Mouse (Mus musculus) lung, embryonic 16.5 days (tissue): ENCODE results near the gene Cyld. TPM values are rescaled to one million over a fixed set of nuclear protein-coding genes. Genes with fewer than 3 reads are reported as not detected.

Experiments
- ATAC-seq: fragments of 200-750 bp; cut with Nextera tagmentation; 2 replicates; pipeline ENCODE4 v1.8.0; 2017; ENCODE audit warnings: low read depth, mild to moderate bottlenecking, moderate library complexity
- H3K27ac ChIP-seq: fragments of 300-500 bp; sonication (generic); 2 replicates; pipeline ENCODE4 v1.5.1; 2014; ENCODE audit warnings: mild to moderate bottlenecking, control low read depth, low read length
- H3K27me3 ChIP-seq: fragments of 300-500 bp; sonication (generic); 2 replicates; pipeline ENCODE4 v1.6.1; 2014; ENCODE audit warnings: low read depth, low read length, mixed read lengths; ENCODE audit not compliant: control insufficient read depth, insufficient read depth
- H3K36me3 ChIP-seq: fragments of 300-500 bp; sonication (generic); 2 replicates; pipeline ENCODE4 v1.6.1; 2014; ENCODE audit warnings: low read length; ENCODE audit not compliant: control insufficient read depth, insufficient read depth
- H3K4me1 ChIP-seq: fragments of 300-500 bp; sonication (generic); replicated peaks from 2 replicates; pipeline ENCODE4 v1.6.1; 2014; ENCODE audit warnings: low read length, mixed read lengths; ENCODE audit not compliant: control insufficient read depth, insufficient read depth
- H3K4me2 ChIP-seq: fragments of 300-500 bp; sonication (generic); 2 replicates; pipeline ENCODE4 v1.6.1; 2014; ENCODE audit warnings: low read depth, low read length, control low read depth
- H3K4me3 ChIP-seq: fragments of 300-500 bp; sonication (generic); 2 replicates; pipeline ENCODE4 v1.5.1; 2014; ENCODE audit warnings: mild to moderate bottlenecking, low read length, control low read depth
- H3K9ac ChIP-seq: fragments of 300-500 bp; sonication (generic); 2 replicates; pipeline ENCODE4 v1.6.1; 2014; ENCODE audit warnings: low read length, control low read depth
- H3K9me3 ChIP-seq: fragments of 300-500 bp; sonication (generic); 2 replicates; pipeline ENCODE4 v1.6.1; 2016; ENCODE audit warnings: low read length; ENCODE audit not compliant: control insufficient read depth
- WGBS: fragments of 180-500 bp; shearing (Covaris S2); extraction: QIAGEN DNeasy Blood & Tissue Kit; methylation state at CpG from one replicate; pipeline ENCODE4 v1.1.7; 2014; 5-methylcytosine and 5-hydroxymethylcytosine counted together
- polyA plus RNA-seq: library from polyadenylated mRNA; unstranded; fragments of >200 nt; fragmentation: Nextera tagmentation; extraction: Ambion mirVana; gene quantifications from 2 replicates; pipeline ENCODE4 v1.2.1, GENCODE M21; 2015

The Cyld gene
- polyA plus RNA-seq, 1 experiment from 2014 or later = 16.0 TPM

DNA sequence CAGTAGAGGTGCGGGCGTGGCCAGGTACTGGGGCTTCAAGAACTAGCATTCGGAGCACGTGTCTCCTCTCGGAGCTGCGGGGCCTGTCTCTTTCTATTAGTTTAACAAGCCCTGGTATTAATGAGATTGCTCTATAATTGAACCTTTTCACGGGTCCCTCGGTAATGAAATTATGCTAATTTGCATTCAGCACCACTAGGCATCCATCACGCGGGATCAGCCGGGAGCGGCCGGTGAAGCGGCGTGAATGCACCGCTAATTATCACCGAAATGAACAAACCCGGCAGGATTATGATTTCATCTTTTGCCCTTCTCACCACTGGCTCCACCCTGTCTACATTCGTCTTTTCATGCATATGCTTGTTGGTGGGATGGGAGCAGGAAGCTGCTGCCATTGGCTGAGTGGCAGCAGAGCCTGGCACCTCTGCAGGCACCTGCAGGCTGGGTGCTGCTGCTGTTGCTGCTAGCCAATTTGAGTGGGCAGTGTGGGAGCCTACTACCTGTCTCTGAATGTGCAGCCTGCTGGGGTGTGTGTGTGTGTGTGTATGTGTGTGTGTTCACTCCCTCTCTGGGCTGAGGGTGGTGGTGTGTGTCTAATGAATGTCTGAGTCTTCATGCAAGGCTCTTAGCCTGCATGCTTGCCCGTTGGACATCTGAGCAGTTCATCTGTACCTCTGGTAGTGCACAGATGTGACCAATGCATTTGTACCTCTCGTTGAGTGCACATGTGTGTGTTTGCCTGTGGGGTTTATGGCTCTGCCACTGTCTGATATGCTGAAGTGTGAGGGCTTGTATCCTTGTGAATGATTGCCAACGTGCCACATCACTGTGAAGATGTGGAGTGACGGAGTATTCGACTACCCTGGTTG lies 97.2 kb downstream of the Cyld start:
- ATAC-seq = no peak
- Histone ChIP-seq H3K27ac (no peak overlapping the region), H3K4me3 (no peak overlapping the region), H3K9ac (no peak overlapping the region), H3K9me3 (no peaks in the 10 kb centered on the region), H3K4me1 (no peaks in the 10 kb centered on the region), H3K4me2 (no peak overlapping the region), H3K36me3 (no peaks in the 10 kb centered on the region), H3K27me3 (no peaks in the 10 kb centered on the region)
- 88% methylated on average over 24 of the region's 24 CpGs for WGBS

DNA sequence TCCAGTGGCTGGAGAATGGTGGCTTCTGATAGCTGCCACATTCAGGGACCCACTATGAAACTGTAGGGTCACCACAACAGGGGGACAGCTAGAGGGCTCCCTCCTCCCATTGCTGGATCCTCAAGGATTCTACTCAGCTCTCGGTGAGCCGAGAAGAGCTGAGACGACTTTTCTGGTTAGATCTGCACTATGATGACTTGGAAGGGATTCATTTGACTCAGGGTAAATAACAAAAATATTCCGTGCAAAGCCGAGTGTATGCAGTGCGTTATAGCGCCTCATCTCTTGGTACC lies 97.7 kb downstream of the Cyld start:
- no peak overlapping the region for H3K9ac ChIP-seq
- no peak for ATAC-seq
- no peak overlapping the region for H3K4me2 ChIP-seq
- no peaks in the 10 kb centered on the region for H3K36me3 ChIP-seq
- H3K27me3 ChIP-seq = no peaks in the 10 kb centered on the region
- no peaks in the 10 kb centered on the region for H3K9me3 ChIP-seq
- WGBS = 66% methylated on average over 7 of the region's 7 CpGs
- no peaks in the 10 kb centered on the region for H3K4me1 ChIP-seq
- no peak overlapping the region for H3K27ac ChIP-seq
- H3K4me3 ChIP-seq = no peak overlapping the region

DNA sequence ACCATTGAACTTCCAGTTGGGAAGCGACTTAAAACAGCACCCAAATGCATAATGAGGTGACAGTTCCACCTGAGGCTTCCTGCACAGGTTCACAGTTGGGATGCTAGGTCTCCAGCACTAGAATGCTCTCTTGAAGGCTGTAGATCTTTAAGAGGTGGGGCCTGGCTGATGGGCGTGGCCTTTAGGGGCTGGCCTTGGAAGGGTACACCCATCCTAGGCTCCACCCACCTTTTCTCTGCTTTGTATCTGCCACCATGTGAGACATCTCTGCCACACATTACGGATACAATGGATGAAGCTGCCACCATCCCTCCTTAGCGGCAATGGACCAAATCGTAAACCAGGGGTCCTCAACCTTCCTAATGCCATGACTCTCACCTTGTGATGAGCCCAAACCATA lies 99.1 kb downstream of the Cyld start:
- H3K9ac ChIP-seq = no peak overlapping the region
- H3K27ac ChIP-seq = no peak overlapping the region
- no peaks in the 10 kb centered on the region for H3K4me1 ChIP-seq
- H3K36me3 ChIP-seq = no peaks in the 10 kb centered on the region
- no peaks in the 10 kb centered on the region for H3K27me3 ChIP-seq
- no peak for ATAC-seq
- 78% methylated on average over 5 of the region's 5 CpGs for WGBS
- no peaks in the 10 kb centered on the region for H3K9me3 ChIP-seq
- no peak overlapping the region for H3K4me2 ChIP-seq
- H3K4me3 ChIP-seq = no peak overlapping the region

DNA sequence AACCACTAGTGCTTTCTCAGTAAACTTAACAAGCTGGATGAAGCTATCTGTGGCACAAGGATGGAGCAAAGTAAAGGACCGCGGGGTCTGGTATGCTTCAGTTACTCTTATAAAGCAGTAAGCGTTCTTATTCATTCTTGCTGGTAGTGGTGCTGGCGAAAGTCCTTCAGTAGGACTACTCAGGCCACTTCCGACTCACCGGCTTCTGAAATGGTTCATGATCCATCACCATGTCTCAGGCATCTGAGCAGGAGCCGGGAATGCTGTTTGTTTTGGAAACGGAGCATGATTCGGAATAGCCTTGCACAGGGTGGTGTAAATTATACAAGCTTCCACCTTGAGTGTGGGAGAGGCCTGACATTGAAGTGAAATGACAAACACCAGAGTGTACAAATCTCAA lies 99.8 kb downstream of the Cyld start:
- ATAC-seq = no peak

More for the DNA sequence above, 99.8 kb downstream of the Cyld start:
- no peaks in the 10 kb centered on the region for H3K9me3 ChIP-seq
- no peak overlapping the region for H3K9ac ChIP-seq
- no peak overlapping the region for H3K4me2 ChIP-seq
- no peaks in the 10 kb centered on the region for H3K36me3 ChIP-seq
- H3K27ac ChIP-seq = no peak overlapping the region
- H3K4me3 ChIP-seq = no peak overlapping the region
- 69% methylated on average over 9 of the region's 9 CpGs for WGBS
- no peaks in the 10 kb centered on the region for H3K4me1 ChIP-seq
- H3K27me3 ChIP-seq = no peaks in the 10 kb centered on the region

Other genes starting within 250 kb of the Cyld start
- gene Nkd1, start 175.7 kb upstream of the Cyld start, polyA plus RNA-seq = 49.6 and 54.2 TPM in 2 replicates
- 2.5 and 2.7 TPM in 2 replicates for gene Snx20, start 60.9 kb upstream of the Cyld start, polyA plus RNA-seq
- gene Nod2, start 49.7 kb upstream of the Cyld start, polyA plus RNA-seq = 0.18 and 0.21 TPM in 2 replicates